Mouse (Mus musculus) limb, embryonic 10.5 days (tissue): ENCODE measurements around the gene Crebrf. TPM values are rescaled to one million over a fixed set of nuclear protein-coding genes. Genes with fewer than 3 reads are reported as not detected.

Experiments
- DNase-seq: peaks from one replicate; pipeline ENCODE4 v3.0.0-alpha.2; 2017; ENCODE audit warnings: low spot score
- H3K27ac ChIP-seq: fragments of 300-500 bp; sonication (generic); 2 replicates; pipeline ENCODE4 v1.5.1; 2016; ENCODE audit warnings: mild to moderate bottlenecking
- H3K27me3 ChIP-seq: fragments of 300-500 bp; sonication (generic); 2 replicates; pipeline ENCODE4 v1.6.1; 2016; ENCODE audit warnings: low read depth, mild to moderate bottlenecking; ENCODE audit not compliant: poor library complexity, severe bottlenecking
- H3K36me3 ChIP-seq: fragments of 300-500 bp; sonication (generic); 2 replicates; pipeline ENCODE4 v1.6.1; 2016; ENCODE audit warnings: mild to moderate bottlenecking, moderate library complexity
- H3K4me1 ChIP-seq: fragments of 300-500 bp; sonication (generic); 2 replicates; pipeline ENCODE4 v1.6.1; 2016
- H3K4me3 ChIP-seq: fragments of 300-500 bp; sonication (generic); 2 replicates; pipeline ENCODE4 v1.5.1; 2016; ENCODE audit warnings: mild to moderate bottlenecking, moderate library complexity
- H3K9me3 ChIP-seq: fragments of 300-500 bp; sonication (generic); replicated peaks from 2 replicates; pipeline ENCODE4 v1.6.1; 2016; ENCODE audit warnings: mild to moderate bottlenecking
- WGBS: fragments of 180-500 bp; shearing (Covaris S2); methylation state at CpG from one replicate; pipeline ENCODE4 v1.1.7; 2016; 5-methylcytosine and 5-hydroxymethylcytosine counted together
- polyA plus RNA-seq: library from polyadenylated mRNA; unstranded; fragments of >200 nt; fragmentation: Nextera tagmentation; extraction: Ambion mirVana; gene quantifications from 2 replicates; pipeline ENCODE4 v1.2.1, GENCODE M21; 2016

Crebrf gene
- polyA plus RNA-seq, 1 experiment from 2014 or later, result 1.7 TPM

- Histone ChIP-seq H3K4me1 (no peaks in the 10 kb centered on the region; the same call in 1 of the 2 replicates), H3K27me3 (0 out of 2 replicates have a peak, but pooled peaks cover 4% of the 10 kb centered on the region), H3K36me3 (no peaks in the 10 kb centered on the region), H3K4me3 (no peak overlapping the region), H3K9me3 (no peaks in the 10 kb centered on the region), H3K27ac (no peak overlapping the region)
- no peak for DNase-seq
- 73% methylated on average over 6 of the region's 6 CpGs for WGBS
Measured at GRCm38 (mm10) chr17:26710049-26710448, 5.4 kb upstream of the Crebrf start.

DNA sequence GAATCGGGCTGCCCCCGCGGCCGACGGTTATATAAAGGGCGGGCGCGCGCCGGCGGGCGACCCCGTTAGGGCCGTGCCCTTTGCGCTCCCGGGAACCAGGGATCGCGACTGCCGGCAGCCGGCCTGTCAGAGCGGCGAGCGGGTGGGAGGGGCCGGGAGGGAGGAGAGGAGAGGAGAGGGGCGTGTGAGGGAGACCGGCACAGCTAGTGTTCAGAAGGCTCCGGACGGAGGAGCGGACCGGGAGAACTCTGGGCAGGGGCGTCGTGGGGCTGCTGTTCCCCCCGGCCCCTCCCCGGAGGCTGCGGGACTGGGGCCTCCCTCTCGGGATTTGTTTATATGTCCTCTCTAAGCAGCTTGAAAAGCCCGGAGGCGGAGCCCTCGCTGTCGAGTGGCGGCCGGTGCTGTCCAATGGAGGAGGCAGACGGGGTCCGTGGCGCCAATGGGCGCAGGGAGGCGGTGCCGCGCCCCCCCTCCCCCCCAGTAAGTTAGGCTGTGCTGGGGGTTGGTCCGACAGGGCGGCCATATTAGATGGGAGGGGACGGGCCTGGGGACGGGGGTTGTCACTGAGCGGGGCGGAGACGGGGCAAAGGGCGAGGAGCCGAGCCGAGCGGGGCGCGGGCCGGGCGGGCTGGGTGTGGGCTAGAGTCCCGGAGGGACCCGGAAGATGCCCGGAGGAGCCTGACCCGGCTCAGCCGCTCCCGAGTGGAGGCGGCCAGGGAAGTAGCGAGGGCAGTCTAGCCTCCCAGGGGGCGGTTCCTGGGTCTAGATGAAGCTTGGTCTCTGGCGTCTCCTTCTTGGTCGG, 667 bp downstream of the Crebrf start:
- Histone ChIP-seq H3K27me3 (no peaks in the 10 kb centered on the region), H3K9me3 (no peaks in the 10 kb centered on the region), H3K4me3 (peak overlapping the region; percentile 86), H3K27ac (peak overlapping the region; percentile 89), H3K4me1 (peaks cover 3% of the 10 kb centered on the region; the same call in 1 of the 2 replicates), H3K36me3 (no peaks in the 10 kb centered on the region)
- WGBS, result under 1% methylated on average over 75 of the region's 75 CpGs
- DNase-seq, result peak; percentile 95

- WGBS, result 59% methylated on average over 2 of the region's 2 CpGs
- no peaks in the 10 kb centered on the region for H3K36me3 ChIP-seq
- peaks cover 3% of the 10 kb centered on the region; the same call in 1 of the 2 replicates for H3K4me1 ChIP-seq
- no peak overlapping the region for H3K27ac ChIP-seq
- no peak for DNase-seq
- H3K27me3 ChIP-seq, result no peaks in the 10 kb centered on the region
- no peaks in the 10 kb centered on the region for H3K9me3 ChIP-seq
- H3K4me3 ChIP-seq, result no peak overlapping the region
Measured at GRCm38 (mm10) chr17:26717868-26718267, 2.4 kb downstream of the Crebrf start.

DNA sequence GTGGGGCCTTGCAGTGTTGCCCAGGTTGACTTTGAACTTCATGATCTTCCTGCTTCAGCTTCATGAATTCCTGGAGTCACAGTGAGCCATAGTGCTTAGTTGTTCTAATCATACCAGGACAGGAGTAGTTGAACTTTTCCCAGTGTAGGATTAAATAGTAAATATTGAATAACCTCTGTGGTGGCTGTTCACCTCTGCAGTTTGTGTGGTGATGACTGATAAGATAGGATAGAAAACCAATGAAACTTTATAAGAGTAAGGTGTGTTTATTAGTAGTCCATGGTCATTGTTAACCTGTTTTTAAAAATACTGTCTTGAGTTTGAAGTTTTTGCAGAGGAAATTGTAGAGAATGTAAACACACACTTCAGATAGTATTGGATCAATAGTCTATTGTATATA, 4.0 kb downstream of the Crebrf start:
- Histone ChIP-seq H3K4me3 (no peak overlapping the region), H3K27me3 (no peaks in the 10 kb centered on the region), H3K36me3 (no peaks in the 10 kb centered on the region), H3K9me3 (no peaks in the 10 kb centered on the region), H3K27ac (no peak overlapping the region), H3K4me1 (peaks cover 3% of the 10 kb centered on the region; the same call in 1 of the 2 replicates)
- no peak for DNase-seq

DNA sequence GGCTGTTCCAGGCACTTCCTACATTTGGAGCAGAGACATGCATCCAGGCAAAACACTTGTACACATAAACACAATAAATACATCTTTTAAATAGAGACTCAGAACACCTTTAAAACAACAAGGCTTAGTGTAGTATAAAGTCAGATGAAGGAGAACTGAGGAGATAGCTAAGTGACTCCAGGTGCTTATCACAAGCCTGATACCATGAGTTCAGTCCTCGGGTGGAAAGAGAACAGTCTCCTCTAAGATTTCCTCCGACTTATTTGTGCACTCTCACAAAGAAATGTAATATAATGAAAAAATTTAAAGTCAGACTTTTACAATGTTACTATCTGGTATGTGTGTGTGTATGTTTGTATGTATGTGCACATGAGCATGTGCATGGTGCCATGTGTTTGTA, 6.4 kb downstream of the Crebrf start:
- 78% methylated on average over 2 of the region's 2 CpGs for WGBS
- Histone ChIP-seq H3K9me3 (no peaks in the 10 kb centered on the region), H3K4me1 (no peaks in the 10 kb centered on the region; the same call in 1 of the 2 replicates), H3K27me3 (no peaks in the 10 kb centered on the region), H3K36me3 (no peaks in the 10 kb centered on the region), H3K27ac (no peak overlapping the region), H3K4me3 (no peak overlapping the region)
- DNase-seq, result no peak

GRCm38 (mm10) chr17:26724790-26725189, 9.3 kb downstream of the Crebrf start:
- H3K27me3 ChIP-seq, result no peaks in the 10 kb centered on the region
- no peak for DNase-seq
- no peak overlapping the region for H3K27ac ChIP-seq
- H3K4me1 ChIP-seq, result no peaks in the 10 kb centered on the region
- H3K9me3 ChIP-seq, result no peaks in the 10 kb centered on the region
- no peaks in the 10 kb centered on the region for H3K36me3 ChIP-seq
- WGBS, result 54% methylated on average over 1 of the region's 1 CpGs
- H3K4me3 ChIP-seq, result no peak overlapping the region

DNA sequence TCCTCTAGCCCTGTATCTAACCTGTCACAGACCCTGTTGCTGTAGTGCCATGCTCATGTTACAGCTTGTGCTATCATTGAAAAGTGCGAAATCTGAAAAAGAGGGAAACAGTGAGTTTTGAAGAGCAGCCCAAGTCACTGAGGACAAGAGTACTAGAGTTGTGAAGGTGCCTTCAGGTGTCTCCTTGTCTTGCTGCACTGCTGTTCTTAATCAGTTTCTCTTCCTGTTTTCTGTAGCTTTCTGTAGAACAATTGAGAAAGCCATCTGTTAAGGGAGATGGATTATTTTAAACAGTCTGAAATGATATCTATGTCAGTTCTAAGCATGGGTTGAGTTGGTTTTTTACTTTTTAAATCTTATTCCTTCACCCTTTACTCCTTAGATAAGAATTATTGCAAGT, 11.2 kb downstream of the Crebrf start:
- no peak for DNase-seq
- Histone ChIP-seq H3K27ac (no peak overlapping the region), H3K4me1 (no peaks in the 10 kb centered on the region), H3K4me3 (no peak overlapping the region), H3K36me3 (no peaks in the 10 kb centered on the region), H3K9me3 (no peaks in the 10 kb centered on the region), H3K27me3 (no peaks in the 10 kb centered on the region)
- WGBS, result 89% methylated on average over 1 of the region's 1 CpGs

DNA sequence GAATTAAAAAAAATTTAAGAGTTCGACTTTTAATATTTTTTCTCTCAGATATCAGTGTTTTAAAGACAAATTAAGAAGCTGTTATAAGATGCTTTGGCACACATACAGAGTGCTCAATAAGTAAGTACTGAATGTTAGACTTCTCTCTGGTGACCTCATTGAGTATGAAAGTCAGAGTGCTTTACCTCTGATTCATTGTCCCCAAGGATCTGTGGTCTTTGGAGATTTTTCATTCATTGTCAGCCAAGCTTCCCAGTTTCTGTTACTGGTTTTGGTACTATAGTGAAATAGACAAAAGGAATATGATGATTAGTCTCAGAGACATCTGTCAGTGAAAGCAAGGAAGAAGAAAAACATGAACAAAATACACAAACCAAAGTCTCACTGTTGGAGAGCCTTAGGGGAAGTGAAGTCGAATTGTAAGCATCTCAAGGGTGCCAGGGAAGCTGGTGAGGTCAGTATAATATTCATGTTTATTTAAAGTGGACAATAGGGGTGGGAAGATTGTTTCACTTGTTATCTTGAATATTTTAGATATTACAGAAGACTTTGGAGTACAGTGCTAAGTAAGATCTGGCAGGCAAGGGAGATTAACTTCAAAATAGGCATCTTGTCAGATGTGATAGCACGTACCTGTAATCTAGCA, 11.8 kb downstream of the Crebrf start:
- Histone ChIP-seq H3K36me3 (no peaks in the 10 kb centered on the region), H3K27me3 (no peaks in the 10 kb centered on the region), H3K4me3 (no peak overlapping the region), H3K9me3 (no peaks in the 10 kb centered on the region), H3K27ac (no peak overlapping the region), H3K4me1 (no peaks in the 10 kb centered on the region)
- 78% methylated on average over 3 of the region's 3 CpGs for WGBS
- DNase-seq, result no peak

GRCm38 (mm10) chr17:26742581-26742980, 27.1 kb downstream of the Crebrf start:
- H3K27me3 ChIP-seq, result no peaks in the 10 kb centered on the region
- WGBS, result 61% methylated on average over 4 of the region's 4 CpGs
- H3K27ac ChIP-seq, result no peak overlapping the region
- no peaks in the 10 kb centered on the region for H3K4me1 ChIP-seq
- H3K9me3 ChIP-seq, result no peaks in the 10 kb centered on the region
- no peak overlapping the region for H3K4me3 ChIP-seq
- no peaks in the 10 kb centered on the region for H3K36me3 ChIP-seq
- DNase-seq, result no peak

- no peak for DNase-seq
- H3K9me3 ChIP-seq, result no peaks in the 10 kb centered on the region
- H3K4me1 ChIP-seq, result no peaks in the 10 kb centered on the region
- H3K27ac ChIP-seq, result no peak overlapping the region
- H3K4me3 ChIP-seq, result no peak overlapping the region
- 77% methylated on average over 1 of the region's 1 CpGs for WGBS
- no peaks in the 10 kb centered on the region for H3K36me3 ChIP-seq
- H3K27me3 ChIP-seq, result no peaks in the 10 kb centered on the region
Measured at GRCm38 (mm10) chr17:26743294-26743693, 27.8 kb downstream of the Crebrf start.

DNA sequence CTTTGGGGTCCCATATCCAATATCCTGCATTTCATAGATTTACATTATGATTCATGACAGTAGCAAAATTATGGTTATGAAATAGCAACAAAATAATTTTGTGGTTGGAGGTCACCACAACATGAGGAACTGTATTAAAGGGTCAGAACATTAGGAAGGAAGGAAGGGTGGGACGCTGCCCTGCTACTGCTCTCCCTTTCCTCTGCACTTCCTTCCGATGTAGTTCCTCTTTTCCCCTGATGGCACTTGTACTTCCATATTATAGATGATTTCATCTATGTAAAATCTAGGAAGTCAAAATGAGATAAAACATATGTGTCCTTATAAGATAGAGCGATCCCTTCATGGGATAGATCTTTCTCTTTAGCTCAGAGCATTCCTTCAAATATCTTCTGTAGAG, 34.5 kb downstream of the Crebrf start:
- H3K27ac ChIP-seq, result no peak overlapping the region
- H3K4me1 ChIP-seq, result no peaks in the 10 kb centered on the region
- WGBS, result 94% methylated on average over 3 of the region's 3 CpGs
- H3K4me3 ChIP-seq, result no peak overlapping the region
- DNase-seq, result no peak
- H3K9me3 ChIP-seq, result no peaks in the 10 kb centered on the region
- H3K27me3 ChIP-seq, result no peaks in the 10 kb centered on the region
- H3K36me3 ChIP-seq, result no peaks in the 10 kb centered on the region

- Histone ChIP-seq H3K4me3 (no peak overlapping the region), H3K4me1 (no peaks in the 10 kb centered on the region), H3K9me3 (no peaks in the 10 kb centered on the region), H3K27ac (no peak overlapping the region), H3K36me3 (no peaks in the 10 kb centered on the region), H3K27me3 (no peaks in the 10 kb centered on the region)
- WGBS, result 87% methylated on average over 1 of the region's 1 CpGs
- DNase-seq, result no peak
Measured at GRCm38 (mm10) chr17:26752297-26752696, 36.8 kb downstream of the Crebrf start.

DNA sequence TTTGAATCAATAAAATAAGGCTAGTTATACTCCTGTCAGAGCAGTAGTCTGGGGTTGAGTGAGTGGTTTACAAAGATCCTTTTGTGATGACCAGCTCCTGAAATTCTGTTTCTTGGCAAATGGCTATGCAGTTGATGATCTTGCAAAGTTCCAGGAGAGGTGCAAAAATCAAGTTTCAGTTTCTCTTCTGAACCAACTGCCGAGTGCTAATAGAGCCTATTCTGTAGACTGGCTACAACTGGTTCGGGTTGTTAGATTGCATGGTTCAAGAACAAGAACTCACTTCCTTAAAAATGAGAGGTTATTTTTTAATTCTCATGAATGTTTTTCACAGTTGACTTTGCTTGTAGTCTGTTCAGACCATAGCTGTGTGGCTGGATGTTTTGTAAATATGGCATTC, 38.0 kb downstream of the Crebrf start:
- H3K9me3 ChIP-seq, result no peaks in the 10 kb centered on the region
- no peaks in the 10 kb centered on the region for H3K36me3 ChIP-seq

More for the DNA sequence above, 38.0 kb downstream of the Crebrf start:
- Histone ChIP-seq H3K4me1 (no peaks in the 10 kb centered on the region), H3K27ac (no peak overlapping the region), H3K27me3 (no peaks in the 10 kb centered on the region), H3K4me3 (no peak overlapping the region)
- 86% methylated on average over 2 of the region's 2 CpGs for WGBS
- no peak for DNase-seq
